Mouse (Mus musculus) embryonic fibroblast, embryonic 13.5 days (primary cell): ENCODE data around the gene Cfap206.

ENCODE experiments used
- CTCF ChIP-seq: IDR thresholded peaks from 2 replicates; pipeline ENCODE4 v1.5.1; 2011; ENCODE audit warnings: mild to moderate bottlenecking, control low read depth, low read length, moderate library complexity, borderline replicate concordance; ENCODE audit not compliant: insufficient read depth
- POLR2A ChIP-seq: IDR thresholded peaks from 2 replicates; pipeline ENCODE4 v1.6.1; 2011; ENCODE audit warnings: low read depth, mild to moderate bottlenecking, control low read depth, low read length, moderate library complexity

DNA sequence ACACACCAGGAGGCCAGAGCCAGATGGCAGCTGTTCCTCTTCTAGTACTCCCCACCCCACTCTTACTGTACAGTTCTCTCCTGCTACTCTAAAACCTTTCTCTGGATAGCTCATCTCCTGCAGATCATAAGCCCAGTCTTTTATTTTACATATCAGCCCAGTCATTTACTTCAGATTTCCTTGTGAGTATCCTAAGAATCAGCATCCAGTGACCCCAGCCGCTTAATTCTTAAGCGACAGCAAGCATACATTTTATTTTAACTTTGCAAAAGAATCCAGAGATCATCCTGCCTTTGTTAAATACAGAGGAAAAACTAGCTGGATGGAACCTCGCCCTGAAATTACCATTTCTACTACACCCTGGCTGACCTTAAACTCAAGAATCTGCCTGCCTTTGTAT lies 4.5 kb upstream of the Cfap206 start:
- no peak for TF ChIP-seq POLR2A
- no peak for TF ChIP-seq CTCF
